Mouse (Mus musculus) layer of hippocampus, postnatal 14 days (tissue): ENCODE results near the gene Farp1. TPM values are rescaled to one million over a fixed set of nuclear protein-coding genes. Genes with fewer than 3 reads are reported as not detected.

ENCODE experiments used
- DNase-seq, 2 experiments: peaks; one replicate each; pipeline ENCODE4 v3.0.0; 2021 to 2022; ENCODE audit warnings: low spot score in 2 of 2, mixed read lengths in 1 of 2
- total RNA-seq, 2 experiments: library from RNA; stranded (reverse); gene quantifications; 2 replicates each; pipeline ENCODE4 v1.2.3; 2021

The Farp1 gene
- total RNA-seq, 2 experiments from 2014 or later, result 88.3 to 92.0 TPM

- DNase-seq, result no peak
Observed at GRCm38 (mm10) chr14:121299093-121299492, 264.1 kb downstream of the Farp1 start.

- DNase-seq, result no peak
Observed at GRCm38 (mm10) chr14:121304523-121304922, 269.5 kb downstream of the Farp1 start.

DNA sequence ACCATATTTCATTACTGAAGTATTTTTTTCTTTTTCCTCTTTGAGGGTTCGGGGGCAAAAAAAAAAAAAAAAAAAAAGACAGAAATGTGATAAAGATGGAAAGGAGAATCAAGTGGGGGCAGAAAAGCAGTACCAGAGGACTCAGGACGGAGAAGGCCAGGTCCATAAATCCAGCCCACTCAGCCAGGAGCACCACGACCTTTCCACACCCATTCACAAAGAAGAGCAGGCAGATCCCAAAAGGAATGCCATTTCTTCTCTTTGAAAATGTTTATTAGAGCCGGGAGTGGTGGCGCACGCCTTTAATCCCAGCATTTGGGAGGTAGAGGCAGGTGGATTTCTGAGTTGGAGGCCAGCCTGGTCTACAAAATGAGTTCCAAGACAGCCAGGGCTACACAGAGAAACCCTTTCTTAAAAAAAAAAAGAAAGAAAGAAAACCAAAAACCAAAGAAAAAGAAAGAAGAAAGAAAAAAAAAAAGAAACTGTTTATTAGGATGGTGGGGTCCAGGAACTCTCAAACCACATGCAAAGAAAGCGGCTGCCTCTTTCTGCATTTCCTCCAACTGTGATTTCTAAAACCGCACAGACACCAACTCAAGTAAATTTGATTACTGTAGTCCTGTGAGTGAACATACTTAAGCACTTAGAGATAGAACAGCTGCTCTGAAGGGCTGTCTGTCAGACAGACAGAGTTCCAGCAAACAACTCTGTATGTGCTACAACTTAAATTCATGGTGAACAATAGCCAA is 270.5 kb downstream of the Farp1 start:
- no peak for DNase-seq

DNA sequence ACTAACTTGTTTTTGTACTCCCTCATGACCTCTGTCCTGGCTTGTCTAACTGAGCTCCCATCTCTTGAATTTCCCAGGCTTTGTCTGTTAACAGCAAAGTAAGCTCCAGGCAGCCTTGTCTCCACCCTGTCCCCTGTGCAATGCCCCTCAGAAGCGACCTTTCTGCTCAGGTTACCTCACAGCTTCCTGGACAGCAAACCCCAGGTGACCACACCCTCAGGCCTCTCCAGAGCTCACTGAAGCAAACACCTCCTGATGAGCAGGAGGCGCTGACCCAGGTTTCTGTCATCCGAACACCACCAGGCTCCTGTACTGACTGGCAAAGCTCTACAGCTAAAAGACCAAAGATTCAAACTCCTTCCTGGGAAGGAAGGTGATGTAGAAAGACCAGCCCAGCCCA is 274.9 kb downstream of the Farp1 start:
- no peak for DNase-seq

GRCm38 (mm10) chr14:121310325-121311080 is 275.5 kb downstream of the Farp1 start:
- DNase-seq, result no peak

DNA sequence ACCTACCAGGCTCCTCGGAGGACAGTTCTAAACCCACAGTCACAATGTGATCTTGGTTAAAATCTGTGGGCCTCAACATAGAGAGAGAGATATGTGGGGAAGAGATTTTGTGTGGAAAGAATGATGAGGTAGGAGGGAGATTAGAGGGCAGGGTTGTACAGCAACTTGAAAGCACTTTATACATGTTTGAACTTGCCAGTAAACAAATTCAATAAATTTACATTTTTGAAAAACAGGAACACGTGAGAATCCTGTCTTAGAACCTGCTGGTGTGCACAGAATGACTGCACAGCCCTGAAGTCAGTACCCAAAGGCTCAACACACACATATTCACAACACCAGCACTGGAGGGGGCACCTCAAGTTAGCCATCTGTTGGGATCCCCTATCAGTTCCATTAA is 276.1 kb downstream of the Farp1 start:
- DNase-seq, result no peak

GRCm38 (mm10) chr14:121313283-121313682 is 278.3 kb downstream of the Farp1 start:
- DNase-seq, result no peak

- no peak for DNase-seq
Observed at GRCm38 (mm10) chr14:121314934-121315333, 279.9 kb downstream of the Farp1 start.

- DNase-seq, result no peak
Observed at GRCm38 (mm10) chr14:121316136-121316535, 281.1 kb downstream of the Farp1 start.

DNA sequence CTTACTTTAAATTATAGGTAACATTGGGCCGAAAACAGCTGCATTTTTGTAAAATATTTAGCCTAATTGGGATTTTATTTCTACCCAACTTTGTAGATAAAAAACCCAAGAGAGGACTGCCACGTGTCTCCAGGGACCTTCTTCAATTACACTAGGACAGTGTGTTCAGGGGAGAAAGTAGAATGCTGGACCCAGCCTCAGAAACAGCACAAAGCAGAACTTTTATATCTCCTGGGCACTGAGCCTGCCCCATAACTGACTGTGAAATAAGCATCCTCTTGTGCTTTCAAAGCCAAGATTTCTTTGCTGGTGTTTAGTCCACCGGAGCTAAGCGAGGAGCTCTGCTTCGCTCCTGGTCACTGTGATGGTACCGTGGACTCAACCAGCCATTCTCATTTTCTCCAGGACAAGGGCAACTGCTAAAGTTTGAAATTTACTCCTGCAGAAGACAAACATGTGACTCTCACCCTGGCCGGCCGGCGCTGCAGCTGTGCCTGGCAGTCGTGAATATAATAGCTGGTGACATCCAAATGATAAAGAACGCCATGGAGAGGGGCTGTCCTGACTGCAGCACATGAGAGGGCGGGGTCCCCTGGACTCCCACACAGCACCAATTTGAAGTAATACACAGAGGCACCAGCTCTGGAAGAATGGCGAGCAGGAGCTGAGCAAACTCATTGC is 281.8 kb downstream of the Farp1 start:
- DNase-seq, result no peak

DNA sequence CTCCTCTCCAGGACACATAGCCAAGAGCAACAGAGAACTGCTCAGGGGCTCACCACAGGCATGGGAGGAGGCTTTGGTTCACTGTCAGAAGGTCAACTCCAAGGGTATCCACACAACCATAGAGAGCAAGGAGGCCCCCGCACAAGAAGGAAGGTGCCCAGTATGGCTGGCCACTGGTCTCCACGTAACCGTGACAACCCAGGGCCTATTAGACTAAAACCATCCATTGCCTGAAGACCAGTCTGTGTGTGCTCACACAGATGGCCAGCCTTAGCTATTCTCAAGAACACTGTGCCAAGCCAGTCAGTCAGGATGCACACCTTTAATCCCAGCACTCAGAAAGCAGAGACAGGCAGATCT is 282.3 kb downstream of the Farp1 start:
- no peak for DNase-seq

DNA sequence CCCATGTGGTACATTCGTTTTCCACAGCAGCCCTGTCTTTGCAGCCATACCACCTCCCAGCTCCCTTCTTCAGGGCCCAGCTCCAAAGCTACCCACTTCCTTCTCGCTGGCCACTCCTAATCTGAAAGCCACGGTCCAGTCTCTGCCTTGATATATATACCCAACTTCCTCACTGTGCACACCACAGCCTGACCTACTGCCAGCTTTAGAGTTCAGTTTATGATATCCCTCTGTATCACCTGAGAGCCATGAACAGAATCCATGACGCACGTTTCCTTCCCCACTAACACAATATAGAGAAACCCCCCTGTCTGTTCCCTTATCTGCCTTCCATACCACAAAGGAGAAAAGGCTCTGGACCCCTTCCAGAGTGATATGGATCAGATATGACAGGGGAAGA is 283.4 kb downstream of the Farp1 start:
- no peak for DNase-seq

DNA sequence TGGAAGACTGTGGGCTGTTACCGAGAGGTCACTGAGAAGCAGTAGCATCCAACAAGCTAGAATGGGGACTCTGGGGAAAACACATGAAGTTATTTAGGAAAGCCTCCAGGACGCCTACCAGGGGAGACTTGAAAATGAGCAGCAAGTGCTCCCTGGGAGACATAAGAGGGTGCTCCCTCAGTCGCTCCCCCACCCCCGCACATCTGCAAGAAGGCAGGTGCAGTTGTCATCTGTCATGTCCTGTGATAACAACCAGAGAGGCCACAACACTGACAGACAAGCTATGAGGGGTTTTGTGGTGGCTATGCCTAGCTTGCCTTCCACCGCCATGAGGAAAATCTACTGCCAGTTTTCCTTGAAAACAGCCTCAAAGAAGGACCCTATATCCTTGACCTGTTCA is 287.1 kb downstream of the Farp1 start:
- DNase-seq, result no peak

DNA sequence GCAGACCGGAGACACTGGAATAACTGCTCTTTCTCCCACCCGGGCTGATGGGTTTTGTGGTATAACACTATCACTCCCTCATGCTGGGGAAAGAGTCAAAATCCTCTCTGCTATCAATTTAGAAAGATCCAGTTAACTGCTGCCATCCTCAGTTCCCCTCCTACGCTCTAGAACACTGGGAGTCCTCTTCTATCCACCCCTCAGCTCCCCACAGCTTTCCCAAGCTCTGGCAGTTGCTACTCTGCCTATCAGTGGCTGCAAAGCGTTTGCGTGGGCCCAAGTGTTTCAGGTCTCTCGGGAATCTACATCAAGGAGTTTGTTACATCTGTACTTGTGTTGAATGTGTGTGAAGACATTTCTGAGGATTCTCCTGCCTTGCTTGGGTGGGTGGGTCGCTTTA is 287.6 kb downstream of the Farp1 start:
- peak in 1 of 2 experiments; percentile 55 for DNase-seq

GRCm38 (mm10) chr14:121324521-121325330 is 289.7 kb downstream of the Farp1 start:
- DNase-seq, result no peak

GRCm38 (mm10) chr14:121326432-121326831 is 291.4 kb downstream of the Farp1 start:
- DNase-seq, result no peak

DNA sequence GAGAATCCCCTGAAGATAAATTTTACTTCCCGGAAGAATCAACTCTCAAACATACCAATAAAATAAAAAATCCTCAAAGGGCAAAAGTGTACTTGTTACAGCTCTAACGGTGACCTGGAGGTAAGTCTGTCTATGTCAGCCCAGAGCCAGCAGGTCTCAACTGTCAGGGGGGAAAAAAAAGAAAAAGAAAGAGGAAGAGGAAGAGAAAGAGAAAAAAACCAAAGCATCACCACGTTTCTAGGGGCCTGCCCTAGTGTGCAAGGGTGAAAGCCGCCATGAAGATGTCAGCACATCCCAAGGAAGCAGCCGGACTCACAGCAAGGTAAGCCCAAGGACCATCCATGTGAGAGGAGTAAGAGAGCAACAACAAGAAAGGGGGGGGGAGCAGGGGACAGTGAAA is 293.9 kb downstream of the Farp1 start:
- no peak for DNase-seq

DNA sequence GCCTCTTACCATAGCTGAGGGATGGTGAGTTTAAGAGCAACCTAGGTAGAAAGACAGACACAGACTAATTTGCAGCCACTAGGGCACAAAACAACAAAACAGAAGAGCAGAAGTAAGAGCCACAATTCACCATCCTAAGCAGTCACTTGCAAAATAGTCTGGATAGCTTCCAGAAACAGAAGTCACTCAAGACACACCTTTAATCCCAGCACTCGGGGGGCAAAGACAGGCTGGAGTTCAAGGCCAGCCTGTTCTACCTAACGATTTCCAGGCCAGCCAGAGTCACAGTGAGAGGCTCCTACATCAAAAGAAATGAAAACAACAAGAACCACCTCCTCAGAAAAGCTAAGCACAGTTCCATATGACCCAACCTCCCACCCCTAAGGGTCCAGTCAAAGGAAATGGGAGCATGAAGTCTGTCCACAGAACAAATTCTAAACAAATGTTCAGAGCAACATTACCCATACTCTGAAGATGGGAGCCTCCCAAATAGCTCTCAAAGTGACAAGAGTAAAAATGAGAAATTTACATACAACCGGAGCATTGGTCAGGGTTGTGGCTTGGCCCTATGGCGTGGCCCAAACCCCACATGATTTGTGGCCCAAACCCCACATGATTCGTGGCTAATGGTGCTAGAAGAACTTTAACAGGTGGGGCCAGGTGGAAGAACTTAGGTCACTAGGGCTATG is 294.5 kb downstream of the Farp1 start:
- no peak for DNase-seq

GRCm38 (mm10) chr14:121330090-121330408 is 295.0 kb downstream of the Farp1 start:
- no peak for DNase-seq
